Mouse (Mus musculus): Measurements from ENCODE around the gene B3galnt2.

DNA sequence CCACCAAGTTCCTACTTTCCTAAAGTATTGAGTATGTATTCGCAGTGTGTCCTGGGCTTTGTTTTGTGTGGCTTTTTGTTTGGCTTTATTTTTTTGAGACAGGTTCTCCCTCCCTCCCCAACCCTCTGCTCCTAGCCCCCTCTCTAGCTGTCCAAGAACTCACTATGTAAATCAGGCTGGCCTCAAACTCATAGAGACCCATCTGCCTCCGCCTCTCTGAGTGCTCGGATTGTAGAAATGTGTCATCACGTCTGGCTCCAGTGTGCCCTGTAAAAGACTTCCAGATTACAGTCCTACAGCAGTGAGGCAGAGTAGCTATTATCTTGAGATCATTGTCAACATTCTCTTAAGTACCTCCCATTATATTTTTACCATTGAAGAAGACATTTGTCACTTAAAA lies 6.8 kb downstream of the B3galnt2 start:
- TF ChIP-seq POLR2A (IDR thresholded peaks at IDR 0.05; ENCODE audit: borderline replicate concordance, low read depth, low read length) (no peak), CTCF (IDR thresholded peaks at IDR 0.05; ENCODE audit: low read depth, low read length) (no peak)
